In the genomic region with DNA sequence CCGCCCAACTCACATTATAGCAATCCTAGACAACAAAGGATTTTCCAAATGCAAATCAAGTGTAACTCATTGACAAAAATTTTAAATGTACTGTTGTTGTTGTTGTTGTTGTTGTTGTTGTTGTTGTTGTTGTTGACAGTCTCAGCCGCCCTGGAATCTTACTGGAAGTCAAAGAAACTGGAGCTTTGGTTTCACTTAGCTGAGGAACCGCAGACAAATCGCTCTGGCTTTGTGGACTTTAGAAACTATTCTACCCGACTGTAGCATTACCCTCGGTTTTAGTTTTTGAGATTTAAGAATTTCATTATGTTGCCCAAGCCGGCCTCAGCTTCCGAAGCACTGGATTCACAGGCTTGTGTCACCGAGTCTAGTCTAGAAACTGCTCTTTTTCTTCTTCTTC, we compare ENCODE assay signal across 8 mouse cellular contexts. TPM values are rescaled to one million over a fixed set of nuclear protein-coding genes. Genes with fewer than 3 reads are reported as not detected.
DNase-seq lines count a peak whose midpoint lies in the region; ATAC-seq and TF ChIP-seq lines count a peak whose summit lies in the region.

No protein-coding gene starts in this region.

- no peak for TF ChIP-seq EP300 in liver, embryonic 14.5 days (IDR thresholded peaks at IDR 0.05; ENCODE audit: low read depth)

- no peaks in the 10 kb centered on the region for H3K36me3 ChIP-seq in E14TG2a.4 (ENCODE audit: insufficient read depth, low read length)
- no peaks in the 10 kb centered on the region for H3K36me3 ChIP-seq in heart, embryonic 14.5 days (ENCODE audit: control insufficient read depth, insufficient read depth, low read length)
- no peaks in the 10 kb centered on the region for H3K36me3 ChIP-seq in liver, embryonic 14.5 days (replicated peaks; ENCODE audit: control insufficient read depth, insufficient read depth, low read depth)

- peaks cover 16% of the 10 kb centered on the region; the same call in 1 of the 2 replicates for H3K27me3 ChIP-seq in E14TG2a.4 (ENCODE audit: insufficient read depth, low read length)
- H3K27me3 ChIP-seq in heart, embryonic 14.5 days (ENCODE audit: control insufficient read depth, insufficient read depth, low read length): 0 out of 2 replicates have a peak, but pooled peaks cover 4% of the 10 kb centered on the region
- no peaks in the 10 kb centered on the region for H3K27me3 ChIP-seq in liver, embryonic 14.5 days (ENCODE audit: control insufficient read depth, insufficient read depth, low read length)

- no peak for ATAC-seq in heart, embryonic 14.5 days (ENCODE audit: insufficient number of reproducible peaks, insufficient read depth, low FRiP score, low read depth)
- no peak for ATAC-seq in liver, embryonic 14.5 days (ENCODE audit: insufficient read depth)

- H3K9ac ChIP-seq in heart, embryonic 14.5 days (ENCODE audit: low read length): peak overlapping the region; percentile 81
- peak overlapping the region; percentile 88 for H3K9ac ChIP-seq in liver, embryonic 14.5 days (replicated peaks)

- DNase-seq in gastrocnemius, adult 2 months: no peak
- no peak for DNase-seq in gastrocnemius, postnatal 10 days
- DNase-seq in liver, embryonic 14.5 days (ENCODE audit: low read depth in 3 of 3, low spot score in 3 of 3): no peak
- DNase-seq in retina, embryonic 14.5 days (ENCODE audit: low spot score): no peak
- DNase-seq in gastrocnemius, postnatal 25 days: no peak
- DNase-seq in right cerebral cortex, adult 2 months (ENCODE audit: low spot score in 2 of 2): no peak

- intact Hi-C loops in gastrocnemius, adult 2 months (cut with DNase I): no loop called here

- H3K27ac ChIP-seq in gastrocnemius, adult 2 months: peak overlapping the region; percentile 87
- peak overlapping the region; percentile 85 to 94 for H3K27ac ChIP-seq in heart, embryonic 14.5 days (replicated peaks in 1 of 2; ENCODE audit: control insufficient read depth in 1 of 2, insufficient read depth in 1 of 2, low read depth in 2 of 2, low read length in 2 of 2)
- peak overlapping the region; percentile 85 for H3K27ac ChIP-seq in liver, embryonic 14.5 days

- H3K4me3 ChIP-seq in gastrocnemius, adult 2 months: peak overlapping the region; percentile 73
- peak overlapping the region; percentile 90 for H3K4me3 ChIP-seq in E14TG2a.4 (replicated peaks; ENCODE audit: low read length)
- peak overlapping the region; percentile 77 to 96 for H3K4me3 ChIP-seq in heart, embryonic 14.5 days (ENCODE audit: control insufficient read depth in 1 of 2, insufficient read depth in 1 of 2, low read depth in 1 of 2, low read length in 2 of 2)
- peak overlapping the region; percentile 74 to 88 for H3K4me3 ChIP-seq in liver, embryonic 14.5 days (ENCODE audit: insufficient read depth in 1 of 2, low read depth in 2 of 2, low read length in 2 of 2)

- H3K4me2 ChIP-seq in heart, embryonic 14.5 days (ENCODE audit: low read length): peak overlapping the region; percentile 73
- H3K4me2 ChIP-seq in liver, embryonic 14.5 days (ENCODE audit: low read depth): peak overlapping the region; percentile 84

- no peaks in the 10 kb centered on the region for H3K9me3 ChIP-seq in E14TG2a.4 (ENCODE audit: low read length)
- H3K9me3 ChIP-seq in heart, embryonic 14.5 days (ENCODE audit: control insufficient read depth, low read length): no peaks in the 10 kb centered on the region
- H3K9me3 ChIP-seq in liver, embryonic 14.5 days (ENCODE audit: control insufficient read depth, low read length): no peaks in the 10 kb centered on the region

- no peak for TF ChIP-seq CTCF in gastrocnemius, adult 2 months (IDR thresholded peaks at IDR 0.05)
- TF ChIP-seq CTCF in E14TG2a.4 (conservative IDR thresholded peaks at IDR 0.05; ENCODE audit: low read length): no peak
- TF ChIP-seq CTCF in liver, embryonic 14.5 days (IDR thresholded peaks at IDR 0.05; ENCODE audit: low read depth): no peak

- peaks cover 16% of the 10 kb centered on the region for H3K4me1 ChIP-seq in E14TG2a.4 (replicated peaks; ENCODE audit: low read depth, low read length)
- H3K4me1 ChIP-seq in heart, embryonic 14.5 days (ENCODE audit: control insufficient read depth in 2 of 2, insufficient read depth in 2 of 2, low read length in 2 of 2): peaks cover 1 to 2% of the 10 kb centered on the region in 2 experiments; a peak in 3 of 4 replicates
- peaks cover 20% of the 10 kb centered on the region in 2 experiments for H3K4me1 ChIP-seq in liver, embryonic 14.5 days (replicated peaks; ENCODE audit: control insufficient read depth in 2 of 2, insufficient read depth in 2 of 2, low read length in 1 of 2)

- 2% methylated on average over 9 of the region's 9 CpGs for WGBS in heart, embryonic 14.5 days
- 2% methylated on average over 9 of the region's 9 CpGs for WGBS in liver, embryonic 14.5 days (ENCODE audit: insufficient replicate concordance)

RNA-seq across cellular contexts. Expression of a gene that starts 11.8 kb away (rescaled TPM):
- total RNA-seq in gastrocnemius, adult 2 months (2021): not detected
- total RNA-seq in gastrocnemius, postnatal 10 days (2021): not detected
- 1.7 and 1.9 TPM in 2 replicates for polyA plus RNA-seq in heart, embryonic 14.5 days (2014; fragmentation: Nextera tagmentation; extraction: Ambion mirVana)
- 1.5 and 2.1 TPM in 2 replicates for polyA plus RNA-seq in liver, embryonic 14.5 days (2012; rRNA removed)
- polyA plus RNA-seq in liver, embryonic 14.5 days (2014; fragmentation: Nextera tagmentation; extraction: Ambion mirVana): 1.5 and 1.8 TPM in 2 replicates
- total RNA-seq in gastrocnemius, postnatal 25 days (2021): not detected

RNA-seq across cellular contexts. Expression of a gene that starts 30.3 kb away (rescaled TPM):
- total RNA-seq in gastrocnemius, adult 2 months (2021): 1 to 10 TPM; 3.6 to 3.9 TPM
- 1 to 10 TPM; 4.8 to 5.3 TPM for total RNA-seq in gastrocnemius, postnatal 10 days (2021)
- polyA plus RNA-seq in heart, embryonic 14.5 days (2014; fragmentation: Nextera tagmentation; extraction: Ambion mirVana): 8.3 and 9.1 TPM in 2 replicates
- 2.4 and 4.0 TPM in 2 replicates for polyA plus RNA-seq in liver, embryonic 14.5 days (2012; rRNA removed)
- polyA plus RNA-seq in liver, embryonic 14.5 days (2014; fragmentation: Nextera tagmentation; extraction: Ambion mirVana): 5.2 and 5.3 TPM in 2 replicates
- total RNA-seq in gastrocnemius, postnatal 25 days (2021): 1 to 10 TPM; 2.9 to 3.7 TPM

RNA-seq across cellular contexts. Expression of a gene that starts 34.7 kb away (rescaled TPM):
- not detected for total RNA-seq in gastrocnemius, adult 2 months (2021)
- total RNA-seq in gastrocnemius, postnatal 10 days (2021): under 1 TPM in 1 of 2 experiments, not detected in 1; 0.11 TPM
- 0.40 and 0.43 TPM in 2 replicates for polyA plus RNA-seq in heart, embryonic 14.5 days (2014; fragmentation: Nextera tagmentation; extraction: Ambion mirVana)
- 0.01 TPM in 1 of 2 replicates, not detected in the other for polyA plus RNA-seq in liver, embryonic 14.5 days (2012; rRNA removed)
- not detected in 2 replicates for polyA plus RNA-seq in liver, embryonic 14.5 days (2014; fragmentation: Nextera tagmentation; extraction: Ambion mirVana)
- not detected for total RNA-seq in gastrocnemius, postnatal 25 days (2021)
